Mouse (Mus musculus): Measurements from ENCODE around the gene Prtg. TPM values are rescaled to one million over a fixed set of nuclear protein-coding genes. Genes with fewer than 3 reads are reported as not detected.

Prtg gene
- total and polyA plus RNA-seq, 2 experiments from 2014 or later, result 0.65 to 4.4 TPM

GRCm38 (mm10) chr9:72825511-72825910 is 18.8 kb downstream of the Prtg start:
- H3K4me2 ChIP-seq (ENCODE audit: low read depth, low read length), result no peak overlapping the region
- TF ChIP-seq CTCF (IDR thresholded peaks at IDR 0.05; ENCODE audit: low read depth), result no peak
- H3K4me1 ChIP-seq (ENCODE audit: insufficient read depth, low read length), result 0 out of 2 replicates have a peak, but pooled peaks cover 5% of the 10 kb centered on the region
- H3K27ac ChIP-seq, result no peak overlapping the region
- 24% methylated on average over 4 of the region's 4 CpGs for WGBS
- no peak overlapping the region for H3K9ac ChIP-seq (replicated peaks; ENCODE audit: low read length)
- H3K4me3 ChIP-seq (ENCODE audit: low read length), result no peak overlapping the region
- no peak for DNase-seq (ENCODE audit: low spot score)
- no peaks in the 10 kb centered on the region for H3K27me3 ChIP-seq (ENCODE audit: insufficient read depth, low read length)
- H3K9me3 ChIP-seq (ENCODE audit: low read length), result no peaks in the 10 kb centered on the region
- H3K36me3 ChIP-seq (ENCODE audit: insufficient read depth, low read length), result no peaks in the 10 kb centered on the region
- ATAC-seq, result no peak

- H3K27me3 ChIP-seq (ENCODE audit: insufficient read depth, low read length), result no peaks in the 10 kb centered on the region
- H3K4me3 ChIP-seq (ENCODE audit: low read length), result no peak overlapping the region
- no peak overlapping the region for H3K4me2 ChIP-seq (ENCODE audit: low read depth, low read length)
- H3K9ac ChIP-seq (replicated peaks; ENCODE audit: low read length), result no peak overlapping the region
- H3K27ac ChIP-seq, result no peak overlapping the region
- no peaks in the 10 kb centered on the region for H3K9me3 ChIP-seq (ENCODE audit: low read length)
- ATAC-seq (no peak), DNase-seq (ENCODE audit: low spot score) (no peak)
- 11% methylated on average over 3 of the region's 3 CpGs for WGBS
- TF ChIP-seq CTCF (IDR thresholded peaks at IDR 0.05; ENCODE audit: low read depth), result no peak
- 0 out of 2 replicates have a peak, but pooled peaks cover 5% of the 10 kb centered on the region for H3K4me1 ChIP-seq (ENCODE audit: insufficient read depth, low read length)
- H3K36me3 ChIP-seq (ENCODE audit: insufficient read depth, low read length), result no peaks in the 10 kb centered on the region
Measured at GRCm38 (mm10) chr9:72825976-72826375, 19.3 kb downstream of the Prtg start.

GRCm38 (mm10) chr9:72828616-72829257 is 22.1 kb downstream of the Prtg start:
- Histone ChIP-seq H3K9me3 (ENCODE audit: low read length) (no peaks in the 10 kb centered on the region), H3K4me2 (ENCODE audit: low read depth, low read length) (no peak overlapping the region), H3K27me3 (ENCODE audit: insufficient read depth, low read length) (no peaks in the 10 kb centered on the region), H3K4me3 (ENCODE audit: low read length) (no peak overlapping the region), H3K27ac (peak overlapping the region; percentile 28; the same call in 1 of the 2 replicates), H3K36me3 (ENCODE audit: insufficient read depth, low read length) (no peaks in the 10 kb centered on the region), H3K9ac (replicated peaks; ENCODE audit: low read length) (no peak overlapping the region), H3K4me1 (ENCODE audit: insufficient read depth, low read length) (0 out of 2 replicates have a peak, but pooled peaks cover 5% of the 10 kb centered on the region)
- TF ChIP-seq CTCF (IDR thresholded peaks at IDR 0.05; ENCODE audit: low read depth), result peak; percentile 11; the same call in 1 of the 2 replicates
- WGBS, result 14% methylated on average over 5 of the region's 5 CpGs
- ATAC-seq, result peak; percentile 84
- DNase-seq (ENCODE audit: low spot score), result peak; percentile 45

- DNase-seq (ENCODE audit: low spot score) (peak; percentile 15), ATAC-seq (no peak)
- no peak overlapping the region for H3K9ac ChIP-seq (replicated peaks; ENCODE audit: low read length)
- no peak for TF ChIP-seq CTCF (IDR thresholded peaks at IDR 0.05; ENCODE audit: low read depth)
- no peaks in the 10 kb centered on the region for H3K27me3 ChIP-seq (ENCODE audit: insufficient read depth, low read length)
- no peaks in the 10 kb centered on the region for H3K4me1 ChIP-seq (ENCODE audit: insufficient read depth, low read length)
- no peak overlapping the region for H3K27ac ChIP-seq
- 17% methylated on average over 10 of the region's 10 CpGs for WGBS
- H3K4me3 ChIP-seq (ENCODE audit: low read length), result no peak overlapping the region
- H3K9me3 ChIP-seq (ENCODE audit: low read length), result no peaks in the 10 kb centered on the region
- H3K4me2 ChIP-seq (ENCODE audit: low read depth, low read length), result no peak overlapping the region
- no peaks in the 10 kb centered on the region for H3K36me3 ChIP-seq (ENCODE audit: insufficient read depth, low read length)
Measured at GRCm38 (mm10) chr9:72833992-72834696, 27.5 kb downstream of the Prtg start.

- no peaks in the 10 kb centered on the region for H3K27me3 ChIP-seq (ENCODE audit: insufficient read depth, low read length)
- DNase-seq (ENCODE audit: low spot score) (no peak), ATAC-seq (no peak)
- H3K4me1 ChIP-seq (ENCODE audit: insufficient read depth, low read length), result no peaks in the 10 kb centered on the region
- H3K9me3 ChIP-seq (ENCODE audit: low read length), result no peaks in the 10 kb centered on the region
- H3K36me3 ChIP-seq (ENCODE audit: insufficient read depth, low read length), result no peaks in the 10 kb centered on the region
- WGBS, result 90% methylated on average over 1 of the region's 1 CpGs
- no peak overlapping the region for H3K9ac ChIP-seq (replicated peaks; ENCODE audit: low read length)
- TF ChIP-seq CTCF (IDR thresholded peaks at IDR 0.05; ENCODE audit: low read depth), result no peak
- no peak overlapping the region for H3K4me3 ChIP-seq (ENCODE audit: low read length)
- H3K4me2 ChIP-seq (ENCODE audit: low read depth, low read length), result no peak overlapping the region
- no peak overlapping the region for H3K27ac ChIP-seq
Measured at GRCm38 (mm10) chr9:72835007-72835406, 28.3 kb downstream of the Prtg start.

- Histone ChIP-seq H3K9me3 (ENCODE audit: low read length) (no peaks in the 10 kb centered on the region), H3K4me1 (ENCODE audit: insufficient read depth, low read length) (no peaks in the 10 kb centered on the region), H3K36me3 (ENCODE audit: insufficient read depth, low read length) (no peaks in the 10 kb centered on the region), H3K27ac (no peak overlapping the region), H3K9ac (replicated peaks; ENCODE audit: low read length) (no peak overlapping the region), H3K27me3 (ENCODE audit: insufficient read depth, low read length) (no peaks in the 10 kb centered on the region), H3K4me2 (ENCODE audit: low read depth, low read length) (no peak overlapping the region), H3K4me3 (ENCODE audit: low read length) (no peak overlapping the region)
- DNase-seq (ENCODE audit: low spot score), result no peak
- TF ChIP-seq CTCF (IDR thresholded peaks at IDR 0.05; ENCODE audit: low read depth), result no peak
- ATAC-seq, result no peak
- WGBS, result 67% methylated on average over 11 of the region's 11 CpGs
Measured at GRCm38 (mm10) chr9:72836708-72837495, 30.2 kb downstream of the Prtg start.
